Mouse (Mus musculus) adrenal gland, postnatal 10 days (tissue): Measurements from ENCODE around the gene Mthfd2. TPM values are rescaled to one million over a fixed set of nuclear protein-coding genes. Genes with fewer than 3 reads are reported as not detected.

ENCODE experiments used
- DNase-seq: peaks from one replicate; pipeline ENCODE4 v3.0.0; 2021; ENCODE audit warnings: mixed read lengths
- long read RNA-seq, 2 experiments: library from polyadenylated mRNA; stranded (forward); transcript quantifications; one replicate each; pipeline ENCODE4 v2.0.0; 2021
- total RNA-seq, 2 experiments: library from RNA; stranded (reverse); gene quantifications; 2 replicates each; pipeline ENCODE4 v1.2.3; 2021

Mthfd2 gene
- 10 to 100 TPM; 16.6 to 24.3 TPM for total RNA-seq
- long read RNA-seq, experiment 1, transcript Mthfd2-201 (8 exons, 2,085 nt), result major isoform, 56 of 61 reads
- long read RNA-seq, experiment 1, partial matches to known transcripts, result 3 of 61 reads
- long read RNA-seq, experiment 1, other reads (novel, unspliced or antisense), result 1 of 61 reads
- long read RNA-seq, experiment 2, transcript Mthfd2-201 (8 exons, 2,085 nt), result major isoform, 15 of 17 reads
- long read RNA-seq, experiment 2, partial matches to known transcripts, result 2 of 17 reads
- long read RNA-seq, experiment 2, other reads (novel, unspliced or antisense), result 0 of 17 reads

DNA sequence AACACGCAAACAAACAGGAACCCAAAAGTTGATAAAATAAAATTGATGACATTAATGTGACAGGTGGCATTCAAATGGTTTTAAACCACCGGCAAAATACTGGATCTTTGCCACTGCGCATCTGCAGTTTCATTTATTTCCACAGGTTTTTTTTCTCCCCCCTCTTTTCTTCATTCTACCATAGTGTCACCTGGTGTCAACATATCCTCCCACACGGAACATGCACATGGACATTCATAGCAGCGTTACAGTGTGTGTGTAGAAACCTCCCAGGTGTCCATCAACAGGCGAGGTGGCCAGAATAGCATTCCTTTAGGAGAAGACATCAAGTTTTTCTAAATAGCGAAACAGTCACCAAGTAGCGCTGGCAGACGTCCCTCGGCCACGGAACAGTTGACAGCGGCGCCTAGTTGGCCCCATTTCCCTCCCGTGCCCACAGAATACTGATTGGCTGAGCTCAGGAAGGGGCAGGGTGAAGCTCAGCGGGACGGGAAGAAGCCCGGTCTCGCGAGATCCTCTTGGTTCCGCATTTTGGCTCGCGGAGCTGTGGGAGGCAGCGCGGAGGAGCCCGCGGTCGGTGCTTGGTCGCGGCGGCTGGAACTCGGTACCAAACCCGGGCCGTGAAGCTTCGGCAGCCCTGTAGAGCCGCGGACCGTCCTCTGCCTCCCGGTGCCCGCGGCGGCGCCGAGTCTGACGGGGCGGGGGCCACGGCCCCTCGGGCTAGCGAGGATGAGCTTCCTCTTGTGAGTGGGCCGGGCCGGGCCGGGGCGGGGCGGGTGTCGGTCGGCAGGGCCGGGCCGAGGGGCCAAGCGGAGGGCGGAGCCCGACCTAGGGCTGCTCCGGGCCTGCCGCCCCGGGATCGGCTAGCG lies at the start of gene Mthfd2, which contains the start of gene Mob1a:
Gene Mthfd2 (minus strand): TSS at position 384 of the 869 bp plus-strand sequence.
Gene Mob1a (plus strand): TSS at position 492 of the 869 bp plus-strand sequence.
- DNase-seq, result peak; percentile 95

DNA sequence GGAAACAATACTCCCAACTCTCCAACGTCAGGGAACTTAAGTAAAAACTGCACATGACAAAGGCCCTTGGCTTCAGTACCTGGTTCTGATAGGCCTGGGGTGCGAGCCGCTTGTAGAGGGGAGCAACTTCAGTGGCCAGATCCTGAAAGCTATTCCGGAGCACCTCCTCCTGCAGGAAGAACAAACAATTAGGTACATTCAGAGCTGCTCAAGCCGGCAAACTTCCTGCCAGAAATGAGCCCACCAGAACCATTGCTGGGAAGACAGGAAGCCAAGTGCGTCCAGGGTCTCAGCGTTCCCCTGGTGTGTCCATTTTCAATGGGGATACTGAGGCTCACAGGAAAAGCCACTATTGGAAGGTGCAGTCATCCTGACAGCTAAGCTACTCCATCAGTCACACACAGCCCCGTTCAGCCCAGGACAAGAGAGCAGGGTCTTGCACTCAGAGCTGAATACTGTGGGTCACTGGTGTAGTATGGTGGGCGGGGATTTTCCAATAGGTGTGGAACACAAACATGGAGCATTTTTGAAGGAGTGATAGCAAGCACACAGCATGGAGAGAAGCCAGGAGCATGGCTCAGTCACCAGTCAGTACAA lies 48.1 kb upstream of the Mthfd2 start:
- no peak for DNase-seq

DNA sequence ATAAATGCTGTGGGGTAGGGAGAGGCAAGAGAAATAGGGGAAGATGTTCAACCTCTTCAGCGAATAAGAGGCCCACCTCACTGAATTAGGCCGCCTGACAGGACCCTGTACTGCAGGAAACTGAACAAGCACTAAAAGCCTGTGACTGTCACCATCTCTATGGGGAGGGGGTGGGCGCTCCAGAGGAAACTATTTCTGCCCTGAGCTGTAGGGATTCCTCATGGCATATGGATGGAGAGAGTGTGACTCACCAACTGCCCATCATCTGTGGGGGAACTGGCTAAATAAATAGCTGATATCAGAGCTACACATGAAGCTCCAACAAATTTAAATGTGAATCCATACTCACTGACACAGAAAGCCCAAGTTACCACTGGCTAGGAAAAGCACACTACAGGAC lies 45.6 kb upstream of the Mthfd2 start:
- DNase-seq, result no peak

DNA sequence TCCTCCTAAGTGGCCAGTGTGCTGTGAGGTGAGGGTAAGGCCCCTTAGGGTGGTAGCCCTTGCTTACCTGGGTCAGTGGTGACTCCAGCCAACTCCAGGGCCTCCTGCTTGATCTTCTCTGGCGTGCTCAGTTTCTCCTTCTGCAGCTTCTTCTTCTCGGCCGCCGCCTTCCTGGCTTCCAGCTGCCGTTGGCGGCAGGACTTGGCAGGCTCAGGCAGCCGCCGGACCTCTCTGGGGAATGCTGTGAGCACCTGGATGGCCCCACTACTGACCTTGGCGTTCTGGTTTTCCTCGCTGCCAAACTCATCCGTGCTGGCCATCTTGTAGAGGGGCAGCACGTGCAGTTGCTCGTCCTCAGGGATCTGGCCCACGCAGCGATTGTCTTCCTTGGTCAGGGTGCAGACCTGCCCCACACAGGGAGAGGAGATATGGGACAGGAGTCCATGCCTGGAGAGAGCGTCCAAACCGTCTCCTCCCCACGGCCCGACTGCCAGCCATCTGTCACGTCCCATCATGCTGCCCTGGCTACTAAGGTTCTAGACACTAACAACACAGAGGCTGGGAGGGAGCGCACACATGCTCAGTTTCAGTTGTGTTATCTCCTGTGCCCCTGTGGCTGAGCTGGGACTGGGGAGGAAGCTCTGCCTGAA lies 44.7 kb upstream of the Mthfd2 start:
- DNase-seq, result peak; percentile 43

DNA sequence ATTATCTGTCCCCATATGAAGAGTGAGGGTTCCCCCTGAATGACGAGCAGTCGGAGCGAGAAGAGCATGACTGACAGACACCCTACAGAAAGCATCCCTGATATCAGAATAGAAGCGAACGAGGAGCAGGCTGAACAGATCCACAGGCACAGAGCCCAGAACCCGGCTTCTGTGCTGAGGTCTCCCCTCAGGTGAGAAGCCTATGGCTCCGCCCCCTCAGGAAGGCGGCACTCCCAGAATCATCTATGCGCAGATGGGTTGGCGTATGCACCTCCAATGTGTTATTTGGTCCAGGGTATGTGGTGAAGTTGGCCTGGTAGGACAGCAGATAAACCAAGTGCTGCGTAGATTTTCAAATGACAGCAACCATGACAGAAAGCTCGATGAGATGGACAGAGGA lies 37.4 kb upstream of the Mthfd2 start:
- no peak for DNase-seq

DNA sequence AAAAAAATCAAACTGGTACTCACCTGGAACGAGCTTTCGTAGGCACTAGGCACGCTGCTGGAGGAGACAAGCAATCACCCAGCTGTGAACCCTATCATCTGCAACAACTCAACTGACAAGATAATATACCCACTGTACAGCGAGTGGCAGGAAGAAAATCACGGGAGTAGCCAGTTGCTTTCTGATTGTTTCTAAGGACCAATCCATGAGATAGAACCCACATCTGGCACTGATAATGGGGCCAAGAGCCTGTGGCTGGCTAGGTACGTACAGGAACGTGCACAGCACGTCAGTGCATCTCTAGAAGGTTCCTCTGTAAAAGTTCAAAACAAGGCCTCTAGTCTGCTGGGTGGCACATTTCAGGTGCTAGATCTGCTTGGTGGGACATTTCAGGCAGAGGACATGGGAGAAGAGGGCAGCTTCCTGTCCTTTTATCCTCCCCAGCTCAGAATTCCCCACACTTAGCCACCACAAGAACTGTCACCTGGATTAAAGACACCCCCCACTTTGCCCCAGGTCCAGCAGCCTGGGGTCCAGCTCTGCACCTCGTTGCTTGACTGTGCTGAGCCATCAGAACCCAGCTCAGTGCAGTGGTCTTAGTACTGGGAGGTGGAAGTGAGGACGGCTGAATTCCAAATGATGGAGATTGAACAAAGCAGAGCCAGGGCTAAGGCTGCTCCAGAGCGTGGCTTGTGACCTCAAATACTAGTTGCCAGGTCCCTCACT lies 36.0 kb upstream of the Mthfd2 start:
- DNase-seq, result no peak

DNA sequence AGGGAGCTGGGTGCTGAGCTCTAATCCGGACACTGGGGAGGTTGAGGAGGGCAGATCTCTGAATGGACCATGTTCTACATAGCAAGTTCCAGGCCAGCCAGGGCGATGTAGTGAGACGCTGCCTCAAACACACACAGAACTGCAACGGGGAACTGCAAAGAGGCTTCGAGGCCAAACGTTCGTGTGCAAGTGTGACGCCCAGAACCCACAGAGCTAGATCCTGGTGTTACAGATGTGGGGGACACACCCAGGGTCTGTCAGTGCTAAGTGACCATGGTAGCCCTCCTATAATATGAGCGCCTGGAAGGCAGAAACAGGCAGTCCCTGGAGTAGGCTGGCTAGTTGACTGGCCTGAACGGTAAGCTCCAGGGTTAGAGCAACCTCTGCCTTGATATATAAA lies 31.7 kb upstream of the Mthfd2 start:
- DNase-seq, result no peak

DNA sequence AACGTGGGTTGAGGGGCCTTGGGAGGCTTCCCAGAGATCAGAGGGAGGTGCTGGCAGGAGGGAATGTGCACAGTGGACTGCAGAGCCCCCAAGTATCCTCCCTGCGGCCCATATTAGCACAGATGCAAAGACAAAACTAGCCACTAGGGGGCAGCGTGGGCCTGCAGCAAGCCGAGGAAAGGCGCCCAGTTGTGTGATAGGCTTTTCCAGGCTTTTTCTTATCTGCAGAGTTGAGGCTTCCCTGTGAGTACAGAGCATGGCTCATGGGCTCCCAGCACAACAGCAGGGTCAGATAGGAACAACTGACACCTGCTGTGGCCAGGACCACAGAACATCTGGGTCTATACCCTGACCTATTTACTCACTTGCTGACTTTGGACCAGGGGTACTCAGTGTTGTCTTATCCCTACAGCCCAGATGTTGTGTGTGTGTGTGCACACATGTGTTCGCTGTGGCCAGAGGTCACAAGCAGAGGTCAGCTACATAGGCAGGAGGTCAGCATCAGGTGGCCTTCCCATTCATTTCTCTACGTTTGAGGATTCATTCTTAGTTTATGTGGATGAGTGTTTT lies 30.9 kb upstream of the Mthfd2 start:
- DNase-seq, result peak; percentile 93

DNA sequence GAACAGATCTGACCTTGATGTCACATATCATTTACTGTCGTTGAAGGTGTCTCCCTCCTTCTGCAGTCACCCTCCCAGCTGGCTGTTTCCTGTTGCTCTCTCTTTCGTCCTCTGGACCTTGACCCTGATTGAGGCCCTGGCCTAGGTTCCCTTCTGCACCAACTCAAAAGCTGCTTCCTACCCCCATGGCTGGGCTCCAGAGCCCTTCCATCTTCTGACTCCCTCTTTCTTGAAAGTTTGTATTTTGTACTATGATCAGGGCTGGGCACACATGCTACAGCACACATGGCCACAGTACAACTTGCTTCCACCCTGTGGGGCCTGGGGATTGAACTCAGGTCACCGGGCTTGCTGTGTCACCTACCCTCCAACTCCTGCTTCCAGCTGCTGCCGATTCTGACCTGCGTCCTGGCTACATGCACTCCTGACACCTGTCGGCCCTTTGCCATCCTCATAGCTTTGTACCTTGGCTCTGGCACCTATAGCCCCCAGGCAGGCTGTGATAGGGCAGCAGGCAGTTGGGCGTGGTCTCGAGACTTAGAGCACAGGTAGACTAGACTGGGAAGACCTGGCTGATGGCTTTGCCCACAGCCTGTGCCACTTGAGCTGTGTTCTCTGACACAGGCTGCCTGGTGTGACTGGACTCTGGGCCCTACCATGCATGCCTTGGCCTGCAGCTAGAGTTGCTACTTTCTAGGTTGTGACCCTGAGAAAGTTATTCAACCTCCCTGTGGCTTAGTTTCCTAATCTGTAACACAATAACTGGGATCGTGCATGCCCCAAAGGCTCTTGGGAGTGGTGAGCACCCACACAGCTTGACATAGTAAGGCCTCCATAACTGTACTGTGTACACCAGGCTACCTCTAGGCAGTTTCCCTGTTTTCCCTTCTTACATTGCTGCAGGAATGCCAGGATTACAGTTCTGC lies 29.4 kb upstream of the Mthfd2 start:
- no peak for DNase-seq

DNA sequence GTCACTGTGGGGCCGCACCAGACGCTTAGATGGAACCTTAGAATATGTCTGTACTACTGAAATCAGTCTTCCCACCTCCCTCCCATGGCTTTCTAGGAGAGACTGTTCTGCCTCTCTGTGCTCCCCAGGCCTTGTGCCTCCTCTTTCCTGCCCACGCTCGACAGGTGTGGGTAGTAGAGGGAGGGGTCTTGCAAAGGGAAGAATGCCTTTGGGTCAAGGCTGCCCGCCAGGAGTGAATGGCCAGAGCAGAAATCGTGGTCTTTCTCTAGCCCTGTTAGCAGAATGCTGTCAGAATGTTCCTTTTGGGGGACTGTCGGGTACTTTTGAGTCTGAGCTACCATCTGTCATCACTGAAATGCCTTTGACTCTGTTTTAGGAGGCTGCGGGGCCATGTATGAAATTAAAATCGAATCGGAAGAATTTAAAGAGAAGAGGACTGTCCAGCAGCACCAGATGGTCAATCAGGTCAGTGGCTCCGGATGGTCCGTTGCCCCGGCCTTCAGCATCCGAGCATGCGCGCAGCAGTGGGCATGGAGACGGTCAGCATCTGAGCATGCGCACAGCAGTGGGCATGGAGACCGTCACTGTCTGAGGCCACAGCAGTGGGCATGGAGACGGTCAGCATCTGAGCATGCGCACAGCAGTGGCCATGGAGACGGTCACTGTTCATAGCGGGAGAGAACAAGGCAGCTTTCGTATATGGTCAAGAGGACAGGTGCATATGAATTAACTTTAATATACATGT lies 27.1 kb upstream of the Mthfd2 start:
- no peak for DNase-seq

DNA sequence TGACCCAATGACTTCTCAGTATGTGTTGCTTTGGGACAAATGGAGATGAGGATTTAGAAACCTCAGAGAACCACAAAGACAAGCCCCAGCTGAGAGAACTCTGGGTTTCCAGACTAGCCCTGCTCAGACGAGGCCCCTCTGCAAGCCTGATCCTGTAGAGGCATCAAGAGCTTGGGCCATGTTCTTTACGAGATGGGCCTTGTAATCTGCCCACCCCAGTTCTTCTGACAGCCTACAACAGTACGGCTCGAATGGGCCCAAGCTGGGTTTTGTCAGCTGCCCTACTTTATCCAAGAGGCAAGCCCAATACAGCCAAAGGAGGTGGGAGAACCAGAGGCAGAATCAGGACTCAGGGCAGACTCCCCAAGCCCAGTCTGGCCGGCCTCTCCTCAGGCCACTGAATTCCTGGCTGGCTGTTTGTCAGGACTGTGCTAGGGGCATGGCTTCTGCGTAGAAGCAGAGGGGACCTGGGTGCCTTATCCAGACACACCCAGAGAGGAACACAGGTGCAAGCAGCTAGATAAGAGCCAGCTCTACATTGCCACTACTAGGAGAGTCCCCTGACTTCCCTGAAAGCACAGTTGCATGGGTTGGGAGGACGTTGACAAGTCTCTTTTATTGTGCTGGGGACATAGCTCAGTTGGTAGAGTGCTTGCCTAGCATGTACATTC lies 25.9 kb upstream of the Mthfd2 start:
- DNase-seq, result no peak

DNA sequence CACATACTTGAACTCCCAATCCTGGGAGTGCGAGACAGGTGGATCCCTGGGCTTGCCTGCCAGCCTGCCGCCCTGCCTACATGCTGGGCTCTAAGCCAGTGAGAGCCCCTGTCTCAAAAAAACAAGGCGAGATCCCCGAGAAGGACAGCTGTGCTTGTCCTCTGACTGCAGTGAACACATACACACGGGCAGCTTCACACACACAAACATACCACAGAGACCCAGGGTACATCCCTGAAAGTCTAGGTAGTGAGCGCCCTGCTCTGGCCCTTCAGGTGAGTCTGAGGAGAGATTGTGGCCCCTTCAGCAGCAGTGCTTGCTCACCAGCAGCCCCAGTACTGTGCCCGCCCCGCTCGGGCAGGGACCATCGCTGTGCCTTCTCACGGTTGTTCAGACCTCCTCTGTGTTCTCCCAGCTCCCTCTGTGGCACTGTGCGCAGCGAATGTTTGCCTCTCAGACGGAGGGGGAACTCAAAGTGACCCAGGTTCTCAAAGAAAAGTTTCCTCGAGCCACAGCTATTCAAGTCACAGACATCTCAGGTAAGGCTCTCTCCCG lies 25.2 kb upstream of the Mthfd2 start:
- DNase-seq, result no peak

DNA sequence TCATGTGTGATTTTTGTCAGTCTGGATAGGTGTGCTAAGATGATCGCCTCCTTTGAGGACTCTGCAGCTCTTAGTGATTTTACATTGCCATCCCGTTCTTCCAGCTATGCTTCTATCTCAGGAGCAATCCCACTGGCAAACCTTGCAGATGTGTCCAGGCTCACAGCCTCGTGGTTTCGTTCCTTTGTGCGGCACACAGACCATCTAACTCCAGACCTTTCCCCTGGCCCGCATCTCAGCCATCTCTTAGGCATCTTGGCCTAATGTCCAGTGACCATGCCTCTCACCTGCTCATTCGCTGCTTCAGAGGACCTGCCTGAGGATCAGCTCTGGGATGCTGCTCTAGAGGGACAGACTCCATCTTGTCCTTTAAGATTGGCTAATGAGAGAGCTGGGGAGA lies 24.5 kb upstream of the Mthfd2 start:
- no peak for DNase-seq

DNA sequence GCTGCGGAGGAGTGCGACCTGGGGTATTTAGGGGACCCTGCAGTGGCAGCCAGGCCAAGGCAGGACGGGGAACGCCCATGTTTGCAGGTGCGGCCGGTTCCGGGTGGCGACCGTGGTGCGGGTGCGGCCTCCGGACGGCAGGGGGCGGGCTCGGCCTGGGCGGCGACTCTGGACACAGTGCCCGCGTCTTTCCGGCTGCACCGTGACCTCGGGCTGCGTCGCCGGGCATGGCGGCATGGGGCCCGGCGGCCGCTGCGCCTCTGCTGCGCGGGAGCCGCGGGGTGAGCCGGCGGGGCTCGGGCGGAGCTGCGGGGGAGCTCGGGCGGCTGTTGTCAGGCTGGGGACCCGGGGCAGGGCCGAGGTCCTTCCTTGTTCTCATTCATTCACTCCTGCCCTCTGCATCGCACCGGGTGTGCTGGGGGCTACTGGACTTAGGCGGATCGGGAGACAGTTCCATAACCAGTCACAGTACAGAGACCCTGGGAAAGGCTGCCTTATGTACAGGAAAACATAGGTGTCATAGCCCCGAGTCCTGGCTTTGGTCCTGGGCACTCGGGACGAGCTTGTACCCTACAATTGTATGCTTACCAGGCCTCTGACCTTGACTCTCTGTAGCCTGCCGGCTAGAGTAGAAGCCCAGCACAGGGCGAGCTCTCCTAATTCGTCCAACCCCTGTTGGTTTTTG lies 23.7 kb upstream of the Mthfd2 start:
- peak; percentile 97 for DNase-seq

DNA sequence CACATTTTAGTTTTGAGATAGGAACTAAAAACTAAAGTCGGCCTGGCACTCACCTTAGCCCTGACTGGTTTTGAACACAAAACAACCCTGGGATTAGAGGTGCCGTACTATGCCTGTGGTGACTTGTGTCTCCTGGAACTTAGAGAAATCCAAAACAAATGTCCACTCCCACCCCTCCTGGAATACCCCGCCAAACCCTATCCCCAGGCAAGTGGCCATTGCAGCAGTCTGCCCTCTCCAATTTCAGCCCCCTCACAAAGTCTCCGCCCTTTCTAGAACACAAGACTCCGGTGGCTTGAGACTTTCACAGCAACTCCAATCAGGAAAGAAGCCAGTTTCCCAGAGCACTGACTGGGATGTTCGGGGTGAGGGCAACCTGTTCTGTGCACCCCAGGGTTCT lies 23.2 kb upstream of the Mthfd2 start, which contains the start of gene Bola3:
Gene Bola3 (plus strand): TSS at position 275 of the 400 bp plus-strand sequence.
- DNase-seq, result no peak

DNA sequence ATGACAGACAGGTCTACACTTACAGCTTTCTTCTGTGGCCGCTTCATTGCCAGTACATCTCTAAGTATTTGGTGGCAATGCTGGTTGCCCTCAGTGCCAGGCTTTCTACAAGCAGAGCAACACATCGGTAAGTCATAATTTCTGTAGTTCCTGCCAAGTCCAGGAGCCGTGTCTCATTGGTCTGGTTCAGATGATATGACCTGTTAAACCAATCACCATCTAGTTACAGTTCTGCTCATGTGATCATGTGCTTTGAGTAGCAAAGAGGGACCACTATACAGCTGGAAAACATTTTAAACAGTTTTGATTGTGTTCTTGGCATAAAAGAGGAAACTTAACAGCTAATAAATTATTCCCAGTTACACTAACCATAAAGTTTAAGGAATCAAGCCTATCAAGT lies 22.2 kb upstream of the Mthfd2 start:
- DNase-seq, result no peak

DNA sequence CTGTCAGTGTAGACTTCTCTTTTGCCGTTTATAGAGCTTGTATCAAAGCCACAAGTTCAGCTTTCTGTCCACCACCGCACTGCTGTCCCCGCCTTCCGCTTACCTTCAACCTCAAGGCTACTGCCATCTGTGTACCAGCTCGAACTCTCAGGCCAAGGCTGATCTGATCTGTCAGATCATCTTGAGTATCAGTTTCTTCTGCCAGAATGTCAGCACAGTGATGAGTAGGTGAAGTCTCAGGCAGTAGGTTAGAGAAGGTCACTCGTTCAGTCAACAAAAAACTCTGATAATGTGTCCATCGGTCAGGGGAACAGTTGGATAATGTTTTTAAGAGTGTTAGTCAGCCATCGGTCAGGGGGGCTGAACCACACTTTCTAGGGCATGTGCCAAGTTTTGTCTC lies 19.6 kb upstream of the Mthfd2 start:
- DNase-seq, result peak; percentile 48

DNA sequence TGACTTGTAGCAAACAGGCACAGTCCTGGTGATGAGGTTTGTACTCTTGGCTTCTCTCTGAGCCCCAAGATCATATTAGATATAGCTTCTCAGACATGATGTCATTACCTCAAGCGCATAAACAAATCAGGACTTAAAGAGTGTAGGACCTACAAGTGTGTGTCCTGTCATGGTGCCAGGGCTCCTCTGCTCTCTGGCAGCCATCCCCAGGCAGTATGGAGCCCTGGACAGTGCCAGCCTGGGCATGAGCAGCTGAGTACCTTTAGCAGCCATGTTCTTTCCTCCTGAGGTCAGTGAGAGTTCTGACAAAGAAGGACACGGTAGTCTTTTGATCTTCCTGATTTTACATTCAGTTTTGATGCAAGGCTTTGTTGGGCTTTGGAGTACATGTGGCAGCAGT lies 17.2 kb upstream of the Mthfd2 start:
- DNase-seq, result no peak
